Mouse (Mus musculus) embryonic fibroblast, embryonic 13.5 days (primary cell): ENCODE measurements around the gene Sgsm2. TPM values are rescaled to one million over a fixed set of nuclear protein-coding genes. Genes with fewer than 3 reads are reported as not detected.
A peak's percentile ranks its signal among the peaks of the same experiment; 100 is the strongest.

ENCODE experiments used
- H3K27ac ChIP-seq: 2 replicates; pipeline ENCODE4 v1.5.1; 2012; ENCODE audit warnings: low read length, control low read depth, inconsistent platforms; ENCODE audit not compliant: insufficient read depth
- H3K4me1 ChIP-seq: 2 replicates; pipeline ENCODE4 v1.6.1; 2011; ENCODE audit warnings: low read length; ENCODE audit not compliant: control insufficient read depth, insufficient read depth
- H3K4me3 ChIP-seq: 2 replicates; pipeline ENCODE4 v1.5.1; 2011; ENCODE audit warnings: mild to moderate bottlenecking, control low read depth, low read length; ENCODE audit not compliant: insufficient read depth
- CTCF ChIP-seq: IDR thresholded peaks from 2 replicates; pipeline ENCODE4 v1.5.1; 2011; ENCODE audit warnings: mild to moderate bottlenecking, control low read depth, low read length, moderate library complexity, borderline replicate concordance; ENCODE audit not compliant: insufficient read depth
- POLR2A ChIP-seq: IDR thresholded peaks from 2 replicates; pipeline ENCODE4 v1.6.1; 2011; ENCODE audit warnings: low read depth, mild to moderate bottlenecking, control low read depth, low read length, moderate library complexity
- polyA plus RNA-seq: library from polyadenylated mRNA; stranded (reverse); fragments of >200 nt; gene quantifications from 2 replicates; pipeline ENCODE4 v1.2.4, GENCODE M21; 2011; ENCODE audit warnings: low read depth; ENCODE audit not compliant: missing spikeins, insufficient read length

Gene Sgsm2
- polyA plus RNA-seq, 1 experiment = 11.4 TPM

GRCm38 (mm10) chr11:74837694-74838431 is 59.0 kb downstream of the Sgsm2 start:
- peak overlapping the region; percentile 23 for H3K4me3 ChIP-seq
- peak overlapping the region; percentile 99 for H3K27ac ChIP-seq
- TF ChIP-seq POLR2A = peak; percentile 50
- TF ChIP-seq CTCF = no peak
- peaks cover 10% of the 10 kb centered on the region for H3K4me1 ChIP-seq

GRCm38 (mm10) chr11:74837056-74837693 is 59.7 kb downstream of the Sgsm2 start:
- Histone ChIP-seq H3K4me3 (no peak overlapping the region), H3K4me1 (peaks cover 10% of the 10 kb centered on the region), H3K27ac (peak overlapping the region; percentile 99)
- TF ChIP-seq POLR2A (no peak), CTCF (no peak)

GRCm38 (mm10) chr11:74836225-74837055 is 60.4 kb downstream of the Sgsm2 start:
- Histone ChIP-seq H3K4me3 (no peak overlapping the region), H3K4me1 (peaks cover 10% of the 10 kb centered on the region), H3K27ac (no peak overlapping the region)
- TF ChIP-seq CTCF (no peak), POLR2A (no peak)

- Histone ChIP-seq H3K4me3 (no peak overlapping the region), H3K27ac (no peak overlapping the region), H3K4me1 (peaks cover 10% of the 10 kb centered on the region)
- no peak for TF ChIP-seq CTCF
- no peak for TF ChIP-seq POLR2A
Observed at GRCm38 (mm10) chr11:74835593-74836224, 61.2 kb downstream of the Sgsm2 start.

DNA sequence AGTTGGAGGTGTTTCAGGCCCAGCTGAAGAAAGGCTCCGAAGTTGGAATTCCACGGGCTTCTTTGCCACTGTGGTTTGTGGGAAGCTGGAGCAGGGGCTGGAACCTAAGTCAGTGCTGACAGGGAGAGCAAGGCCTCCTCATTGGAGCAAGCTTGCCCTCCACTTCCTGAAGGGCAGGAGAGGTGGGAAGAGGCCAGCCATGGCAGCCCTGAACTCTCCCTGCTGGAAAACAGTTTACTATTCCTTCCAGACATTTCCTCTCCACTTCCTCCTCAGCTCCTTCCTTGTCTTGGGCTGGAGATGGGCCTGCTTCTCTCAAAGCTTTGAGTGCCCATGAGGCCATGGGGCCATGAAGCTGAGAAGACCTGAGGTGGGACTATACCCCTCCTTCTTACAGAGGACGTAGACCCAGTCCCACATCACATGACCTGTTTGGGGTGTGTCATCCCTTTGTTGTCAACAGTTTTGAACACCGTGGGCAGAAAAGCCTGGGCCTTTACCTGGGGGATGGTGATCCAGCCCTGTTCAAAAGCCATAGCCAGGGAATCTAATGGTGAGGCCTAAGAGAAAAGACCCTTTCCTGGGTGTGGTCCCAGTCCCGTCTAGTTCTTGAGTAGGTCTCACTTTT is 62.1 kb downstream of the Sgsm2 start:
- no peak overlapping the region for H3K4me3 ChIP-seq
- TF ChIP-seq POLR2A (no peak), CTCF (no peak)
- peaks cover 10% of the 10 kb centered on the region for H3K4me1 ChIP-seq
- no peak overlapping the region for H3K27ac ChIP-seq

DNA sequence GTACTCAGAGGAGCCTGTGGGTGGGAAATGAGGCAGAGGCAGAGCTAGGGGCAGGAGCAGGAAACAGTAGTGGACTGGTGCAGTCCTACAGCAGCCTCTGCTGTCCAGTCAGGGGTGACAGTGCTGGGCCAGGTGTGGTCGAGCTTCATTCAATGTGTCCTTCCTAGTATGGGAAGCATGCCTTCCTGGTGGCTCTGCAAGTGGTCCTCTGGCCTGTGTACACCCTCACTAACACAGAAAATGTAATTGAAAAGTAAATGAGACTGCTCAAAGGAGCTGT is 62.6 kb downstream of the Sgsm2 start:
- TF ChIP-seq CTCF (no peak), POLR2A (no peak)
- H3K4me3 ChIP-seq = no peak overlapping the region
- no peak overlapping the region for H3K27ac ChIP-seq
- H3K4me1 ChIP-seq = peaks cover 9% of the 10 kb centered on the region

- H3K4me1 ChIP-seq = peaks cover 11% of the 10 kb centered on the region
- no peak overlapping the region for H3K27ac ChIP-seq
- TF ChIP-seq POLR2A = no peak
- TF ChIP-seq CTCF = no peak
- no peak overlapping the region for H3K4me3 ChIP-seq
Observed at GRCm38 (mm10) chr11:74833536-74834358, 63.1 kb downstream of the Sgsm2 start.

DNA sequence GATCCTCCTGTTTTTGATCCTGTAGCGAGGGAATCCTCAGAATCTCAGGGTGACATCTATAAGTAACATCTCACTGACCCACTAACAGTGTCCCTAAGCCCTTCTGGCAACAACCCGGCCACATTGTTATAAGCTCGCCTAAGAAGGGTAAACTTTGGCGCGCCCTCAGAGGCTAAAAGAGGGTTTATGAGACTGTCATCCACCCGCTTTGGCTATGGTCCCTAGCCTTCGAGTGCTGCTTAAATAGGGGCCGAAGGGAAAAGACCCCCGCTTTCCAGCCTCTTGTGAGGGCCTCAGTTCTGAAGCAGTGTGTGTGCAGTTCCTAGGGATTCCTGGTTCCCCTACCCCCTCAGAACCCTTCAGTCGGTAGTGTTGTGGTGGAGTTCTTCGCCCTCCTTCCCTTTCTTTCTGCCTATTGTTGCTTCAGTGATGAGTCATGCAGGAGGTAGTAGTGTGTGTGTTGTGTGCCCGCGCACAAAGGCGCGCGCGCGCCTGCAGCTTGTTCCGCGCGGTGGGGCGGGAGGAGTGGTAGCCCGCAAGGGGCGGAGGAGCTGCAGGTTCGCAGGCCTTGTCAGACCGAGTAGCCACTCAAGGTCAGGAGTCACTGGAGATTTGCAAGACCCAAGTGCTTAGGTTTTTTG is 64.2 kb downstream of the Sgsm2 start:
- TF ChIP-seq CTCF = no peak
- TF ChIP-seq POLR2A = peak; percentile 42; the same call in 1 of the 2 replicates
- Histone ChIP-seq H3K27ac (peak overlapping the region; percentile 95), H3K4me3 (peak overlapping the region; percentile 58), H3K4me1 (peaks cover 11% of the 10 kb centered on the region)
